Mouse (Mus musculus): ENCODE data around the gene Zfp513.

The Zfp513 gene

GRCm38 (mm10) chr5:31200327-31200768, 1.8 kb downstream of the Zfp513 start:
- in situ Hi-C loops (cut with MboI; ENCODE audit: low sequenced_read_pairs), result no loop called here

GRCm38 (mm10) chr5:31199893-31200292, 2.2 kb downstream of the Zfp513 start:
- in situ Hi-C loops (cut with MboI; ENCODE audit: low sequenced_read_pairs), result no loop called here

GRCm38 (mm10) chr5:31199321-31199892, 2.7 kb downstream of the Zfp513 start:
- in situ Hi-C loops (cut with MboI; ENCODE audit: low sequenced_read_pairs), result no loop called here

- in situ Hi-C loops (cut with MboI; ENCODE audit: low sequenced_read_pairs), result no loop called here
Measured at GRCm38 (mm10) chr5:31198616-31199320, 3.3 kb downstream of the Zfp513 start.

- in situ Hi-C loops (cut with MboI; ENCODE audit: low sequenced_read_pairs), result no loop called here
Measured at GRCm38 (mm10) chr5:31198170-31198569, 3.9 kb downstream of the Zfp513 start.

- in situ Hi-C loops (cut with MboI; ENCODE audit: low sequenced_read_pairs), result no loop called here
Measured at GRCm38 (mm10) chr5:31197072-31197471, 5.0 kb downstream of the Zfp513 start.

GRCm38 (mm10) chr5:31196207-31196606, 5.9 kb downstream of the Zfp513 start:
- in situ Hi-C loops (cut with MboI; ENCODE audit: low sequenced_read_pairs), result no loop called here

GRCm38 (mm10) chr5:31195671-31196070, 6.4 kb downstream of the Zfp513 start:
- in situ Hi-C loops (cut with MboI; ENCODE audit: low sequenced_read_pairs), result no loop called here

- in situ Hi-C loops (cut with MboI; ENCODE audit: low sequenced_read_pairs), result no loop called here
Measured at GRCm38 (mm10) chr5:31194486-31195485, 7.3 kb downstream of the Zfp513 start.

- in situ Hi-C loops (cut with MboI; ENCODE audit: low sequenced_read_pairs), result no loop called here
Measured at GRCm38 (mm10) chr5:31193631-31194281, 8.3 kb downstream of the Zfp513 start.

GRCm38 (mm10) chr5:31192939-31193630, 9.0 kb downstream of the Zfp513 start, which contains the start of the genes Snx17 and Eif2b4:
TSS of gene Snx17 (plus strand) at chr5:31193227.
TSS of gene Eif2b4 (minus strand) at chr5:31193430.
- in situ Hi-C loops (cut with MboI; ENCODE audit: low sequenced_read_pairs), result no loop called here

- in situ Hi-C loops (cut with MboI; ENCODE audit: low sequenced_read_pairs), result no loop called here
Measured at GRCm38 (mm10) chr5:31192045-31192938, 9.8 kb downstream of the Zfp513 start.

GRCm38 (mm10) chr5:31190201-31190600, 11.9 kb downstream of the Zfp513 start:
- in situ Hi-C loops (cut with MboI; ENCODE audit: low sequenced_read_pairs), result no loop called here

- in situ Hi-C loops (cut with MboI; ENCODE audit: low sequenced_read_pairs), result no loop called here
Measured at GRCm38 (mm10) chr5:31188223-31188840, 13.8 kb downstream of the Zfp513 start.

GRCm38 (mm10) chr5:31183678-31184077, 18.4 kb downstream of the Zfp513 start:
- in situ Hi-C loops (cut with MboI; ENCODE audit: low sequenced_read_pairs), result no loop called here

GRCm38 (mm10) chr5:31181183-31181770, 20.8 kb downstream of the Zfp513 start:
- in situ Hi-C loops (cut with MboI; ENCODE audit: low sequenced_read_pairs), result no loop called here

GRCm38 (mm10) chr5:31179766-31180630, 22.1 kb downstream of the Zfp513 start, which contains the start of the genes Gm29609 and Gtf3c2:
TSS of gene Gm29609 (minus strand) at chr5:31179911.
TSS of gene Gtf3c2 (minus strand) at chr5:31180144.
- in situ Hi-C loops (cut with MboI; ENCODE audit: low sequenced_read_pairs), result no loop called here
